11 mouse cellular contexts compared by ENCODE assay signal in genomic region chr17:48300199-48300598, GRCm38 (mm10). TPM values are rescaled to one million over a fixed set of nuclear protein-coding genes. Genes with fewer than 3 reads are reported as not detected.
DNase-seq lines count a peak whose midpoint lies in the region; ATAC-seq and TF ChIP-seq lines count a peak whose summit lies in the region.
"Had no signal": no experiment of that assay in that cellular context is flagged by ENCODE, and none has a peak within 500 bp of the region (broad histone marks: within the 10 kb centered on the region; RNA-seq: fewer than 3 reads in every experiment).

No protein-coding gene starts in this region.

- TF ChIP-seq POLR2A in thymus, adult 2 months (IDR thresholded peaks at IDR 0.05; ENCODE audit: control insufficient read depth, extremely low read depth, insufficient read depth, low read length, poor library complexity) = peak; percentile 65; the same call in 1 of the 2 replicates

- intact Hi-C loops in heart, postnatal 36 days (cut with DNase I) = no loop called here
- intact Hi-C loops in left cerebral cortex, postnatal 10 days (cut with DNase I) = no loop called here

- peak; percentile 54; the same call in 1 of the 2 replicates for TF ChIP-seq CTCF in thymus, adult 2 months (IDR thresholded peaks at IDR 0.05; ENCODE audit: borderline replicate concordance, control insufficient read depth, extremely low read depth, insufficient read depth, low read length, poor library complexity)

- peaks cover 8% of the 10 kb centered on the region; the same call in 1 of the 2 replicates for H3K4me1 ChIP-seq in heart, embryonic 12.5 days (replicated peaks)
- no peaks in the 10 kb centered on the region for H3K4me1 ChIP-seq in heart, embryonic 15.5 days (replicated peaks)
- H3K4me1 ChIP-seq in thymus, adult 2 months (replicated peaks; ENCODE audit: control insufficient read depth, insufficient read depth, low read length) = peaks cover 48% of the 10 kb centered on the region
- H3K4me1 ChIP-seq in midbrain, embryonic 11.5 days (ENCODE audit: control insufficient read depth, insufficient read depth, low read length) = no peaks in the 10 kb centered on the region
- H3K4me1 ChIP-seq: embryonic facial prominence, embryonic 12.5 days had no signal

- DNase-seq in heart, postnatal 36 days = no peak
- DNase-seq in lung, postnatal 25 days (ENCODE audit: low spot score) = peak; percentile 39
- DNase-seq in thymus, adult 2 months = peak; percentile 79
- no peak for DNase-seq in kidney, adult 8-10 months
- DNase-seq in left cerebral cortex, postnatal 10 days (ENCODE audit: extremely low spot score in 1 of 2, low spot score in 2 of 2) = no peak
- DNase-seq in midbrain, embryonic 11.5 days (ENCODE audit: low spot score, missing footprints) = no peak

- H3K36me3 ChIP-seq in heart, embryonic 12.5 days = no peaks in the 10 kb centered on the region
- no peaks in the 10 kb centered on the region for H3K36me3 ChIP-seq in heart, embryonic 15.5 days
- H3K36me3 ChIP-seq in thymus, adult 2 months (ENCODE audit: control insufficient read depth, insufficient read depth, low read length) = peaks cover 7% of the 10 kb centered on the region; the same call in 1 of the 2 replicates
- H3K36me3 ChIP-seq in midbrain, embryonic 11.5 days (ENCODE audit: control insufficient read depth, insufficient read depth, low read length) = no peaks in the 10 kb centered on the region
- H3K36me3 ChIP-seq: embryonic facial prominence, embryonic 12.5 days had no signal

- no peak overlapping the region for H3K9ac ChIP-seq in heart, embryonic 12.5 days
- H3K9ac ChIP-seq in heart, embryonic 15.5 days = no peak overlapping the region
- no peak overlapping the region for H3K9ac ChIP-seq in midbrain, embryonic 11.5 days (ENCODE audit: low read length)
- H3K9ac ChIP-seq: embryonic facial prominence, embryonic 12.5 days had no signal

- H3K4me3 ChIP-seq in heart, embryonic 12.5 days = peak overlapping the region; percentile 30
- peak overlapping the region; percentile 10; the same call in 1 of the 2 replicates for H3K4me3 ChIP-seq in heart, embryonic 15.5 days
- peak overlapping the region; percentile 95 for H3K4me3 ChIP-seq in thymus, adult 2 months (ENCODE audit: control insufficient read depth, insufficient read depth, low read length)
- H3K4me3 ChIP-seq in midbrain, embryonic 11.5 days (ENCODE audit: low read depth, low read length) = no peak overlapping the region
- H3K4me3 ChIP-seq: embryonic facial prominence, embryonic 12.5 days had no signal

- 0 out of 2 replicates have a peak, but pooled peaks cover 4% of the 10 kb centered on the region for H3K27me3 ChIP-seq in heart, embryonic 12.5 days (replicated peaks)
- H3K27me3 ChIP-seq in heart, embryonic 15.5 days = no peaks in the 10 kb centered on the region
- H3K27me3 ChIP-seq in thymus, adult 2 months (ENCODE audit: control insufficient read depth, insufficient read depth, low read length) = no peaks in the 10 kb centered on the region
- no peaks in the 10 kb centered on the region for H3K27me3 ChIP-seq in midbrain, embryonic 11.5 days (ENCODE audit: control insufficient read depth, insufficient read depth, low read length)
- H3K27me3 ChIP-seq: embryonic facial prominence, embryonic 12.5 days had no signal

- no peaks in the 10 kb centered on the region for H3K9me3 ChIP-seq in heart, embryonic 12.5 days (replicated peaks)
- no peaks in the 10 kb centered on the region for H3K9me3 ChIP-seq in heart, embryonic 15.5 days (replicated peaks)
- no peaks in the 10 kb centered on the region for H3K9me3 ChIP-seq in midbrain, embryonic 11.5 days (ENCODE audit: control insufficient read depth, low read length)
- H3K9me3 ChIP-seq: embryonic facial prominence, embryonic 12.5 days had no signal

- peak overlapping the region; percentile 14 for H3K4me2 ChIP-seq in heart, embryonic 12.5 days
- H3K4me2 ChIP-seq in heart, embryonic 15.5 days = peak overlapping the region; percentile 2; the same call in 1 of the 2 replicates
- H3K4me2 ChIP-seq in midbrain, embryonic 11.5 days = no peak overlapping the region
- H3K4me2 ChIP-seq: embryonic facial prominence, embryonic 12.5 days had no signal

- peak; percentile 59 for ATAC-seq in heart, embryonic 12.5 days (ENCODE audit: insufficient number of reproducible peaks, low FRiP score)
- no peak for ATAC-seq in heart, embryonic 15.5 days (replicated peaks; ENCODE audit: insufficient number of reproducible peaks, insufficient read depth, low FRiP score, low read depth)
- no peak for ATAC-seq in midbrain, embryonic 11.5 days (ENCODE audit: low FRiP score)

- 59% methylated on average over 7 of the region's 7 CpGs for WGBS in heart, embryonic 12.5 days
- WGBS in heart, embryonic 15.5 days = 63% methylated on average over 7 of the region's 7 CpGs
- WGBS in thymus, adult 2 months = 3% methylated on average over 7 of the region's 7 CpGs
- WGBS in midbrain, embryonic 11.5 days = 72% methylated on average over 7 of the region's 7 CpGs

- 0 out of 2 replicates have a peak overlapping the region, but pooled peaks have one; percentile 30 for H3K27ac ChIP-seq in heart, embryonic 12.5 days (ENCODE audit: poor library complexity, severe bottlenecking)
- no peak overlapping the region for H3K27ac ChIP-seq in heart, embryonic 15.5 days
- H3K27ac ChIP-seq in thymus, adult 2 months (ENCODE audit: control insufficient read depth, insufficient read depth, low read length) = peak overlapping the region; percentile 94
- H3K27ac ChIP-seq in midbrain, embryonic 11.5 days (ENCODE audit: low read depth, low read length) = no peak overlapping the region
- H3K27ac ChIP-seq: embryonic facial prominence, embryonic 12.5 days had no signal

RNA-seq across cellular contexts. Expression of gene Treml2, which starts 0.9 kb away (rescaled TPM):
- 0.82 and 0.97 TPM in 2 replicates for polyA plus RNA-seq in heart, embryonic 12.5 days (2016; fragmentation: Nextera tagmentation; extraction: Ambion mirVana)
- total RNA-seq in heart, postnatal 36 days (2021) = under 1 TPM; 0.58 to 0.62 TPM
- polyA plus RNA-seq in heart, embryonic 15.5 days (2015; fragmentation: Nextera tagmentation; extraction: Ambion mirVana) = 0.23 and 1.2 TPM in 2 replicates
- polyA plus RNA-seq in thymus, adult 2 months (2012; rRNA removed) = 54.8 and 56.4 TPM in 2 replicates
- under 1 TPM; 0.36 to 0.51 TPM for total RNA-seq in left cerebral cortex, postnatal 10 days (2021)
- 0.23 and 0.37 TPM in 2 replicates for polyA plus RNA-seq in midbrain, embryonic 11.5 days (2014; fragmentation: Nextera tagmentation; extraction: Ambion mirVana)

RNA-seq across cellular contexts. Expression of gene B430306N03Rik, which starts 15.7 kb away (rescaled TPM):
- polyA plus RNA-seq in heart, embryonic 12.5 days (2016; fragmentation: Nextera tagmentation; extraction: Ambion mirVana) = 0.13 and 0.15 TPM in 2 replicates
- under 1 TPM; 0.17 to 0.41 TPM for total RNA-seq in heart, postnatal 36 days (2021)
- polyA plus RNA-seq in heart, embryonic 15.5 days (2015; fragmentation: Nextera tagmentation; extraction: Ambion mirVana) = 0.16 and 0.48 TPM in 2 replicates
- polyA plus RNA-seq in thymus, adult 2 months (2012; rRNA removed) = 4.0 and 4.3 TPM in 2 replicates
- not detected for total RNA-seq in left cerebral cortex, postnatal 10 days (2021)
- polyA plus RNA-seq in midbrain, embryonic 11.5 days (2014; fragmentation: Nextera tagmentation; extraction: Ambion mirVana) = 0.03 TPM in 1 of 2 replicates, not detected in the other
- polyA plus RNA-seq: hindbrain, embryonic 11.5 days had no signal

RNA-seq across cellular contexts. Expression of gene Treml4, which starts 36.1 kb away (rescaled TPM):
- polyA plus RNA-seq in heart, embryonic 12.5 days (2016; fragmentation: Nextera tagmentation; extraction: Ambion mirVana) = 0.39 and 0.74 TPM in 2 replicates
- under 1 TPM in 1 of 2 experiments, not detected in 1; 0.19 TPM for total RNA-seq in heart, postnatal 36 days (2021)
- 0.23 and 0.42 TPM in 2 replicates for polyA plus RNA-seq in heart, embryonic 15.5 days (2015; fragmentation: Nextera tagmentation; extraction: Ambion mirVana)
- polyA plus RNA-seq in thymus, adult 2 months (2012; rRNA removed) = 4.3 and 4.7 TPM in 2 replicates
- not detected for total RNA-seq in left cerebral cortex, postnatal 10 days (2021)
- polyA plus RNA-seq in midbrain, embryonic 11.5 days (2014; fragmentation: Nextera tagmentation; extraction: Ambion mirVana) = 0.18 and 0.33 TPM in 2 replicates

RNA-seq across cellular contexts. Expression of gene Trem2, which starts 46.0 kb away (rescaled TPM):
- polyA plus RNA-seq in heart, embryonic 12.5 days (2016; fragmentation: Nextera tagmentation; extraction: Ambion mirVana) = 1.5 and 1.7 TPM in 2 replicates
- 1 to 10 TPM; 1.5 to 2.2 TPM for total RNA-seq in heart, postnatal 36 days (2021)
- 2.7 and 5.7 TPM in 2 replicates for polyA plus RNA-seq in heart, embryonic 15.5 days (2015; fragmentation: Nextera tagmentation; extraction: Ambion mirVana)
- 7.1 and 11.7 TPM in 2 replicates for polyA plus RNA-seq in thymus, adult 2 months (2012; rRNA removed)
- 1 to 10 TPM; 6.4 to 6.9 TPM for total RNA-seq in left cerebral cortex, postnatal 10 days (2021)
- polyA plus RNA-seq in midbrain, embryonic 11.5 days (2014; fragmentation: Nextera tagmentation; extraction: Ambion mirVana) = 2.7 and 2.9 TPM in 2 replicates

RNA-seq across cellular contexts. Expression of gene Trem3, which starts 52.6 kb away (rescaled TPM):
- not detected in 2 replicates for polyA plus RNA-seq in heart, embryonic 12.5 days (2016; fragmentation: Nextera tagmentation; extraction: Ambion mirVana)
- total RNA-seq in heart, postnatal 36 days (2021) = not detected
- polyA plus RNA-seq in heart, embryonic 15.5 days (2015; fragmentation: Nextera tagmentation; extraction: Ambion mirVana) = 0.13 and 0.23 TPM in 2 replicates
- polyA plus RNA-seq in thymus, adult 2 months (2012; rRNA removed) = 0.23 and 0.27 TPM in 2 replicates
- 1 to 10 TPM in 1 of 2 experiments, under 1 TPM in 1; 0.85 to 1.2 TPM for total RNA-seq in left cerebral cortex, postnatal 10 days (2021)
- polyA plus RNA-seq in midbrain, embryonic 11.5 days (2014; fragmentation: Nextera tagmentation; extraction: Ambion mirVana) = not detected in 2 replicates
- total RNA-seq: ES-E14 had no signal
- polyA plus RNA-seq: embryonic facial prominence, embryonic 12.5 days; hindbrain, embryonic 11.5 days had no signal

Comparison
In these comparisons a context has a peak if more than half of its experiments do, and no peak if none do; other contexts are left out.
1. H3K27ac ChIP-seq: peak in heart, embryonic 12.5 days (single experiment) and thymus, adult 2 months (single experiment); none in heart, embryonic 15.5 days (single experiment) and midbrain, embryonic 11.5 days (single experiment).
2. DNase-seq: peak in lung, postnatal 25 days (single experiment) and thymus, adult 2 months (single experiment); none in heart, postnatal 36 days (0 of 2), kidney, adult 8-10 months (0 of 2), left cerebral cortex, postnatal 10 days (0 of 2) and midbrain, embryonic 11.5 days (single experiment).
3. RNA of gene Treml2, which starts 0.9 kb away (polyA plus RNA-seq): 54.8 to 56.4 TPM in thymus, adult 2 months; 0.82 to 0.97 TPM in heart, embryonic 12.5 days, 0.23 to 0.37 TPM in midbrain, embryonic 11.5 days and 0.23 to 1.2 TPM in heart, embryonic 15.5 days; every median in the first group is over 10 times any median in the second.